Mouse (Mus musculus): ENCODE data around the gene Rbp2.

Gene Rbp2

GRCm38 (mm10) chr9:98524786-98525542 is 39.0 kb downstream of the Rbp2 start:
- DNase-seq (ENCODE audit: low read depth) = no peak

DNA sequence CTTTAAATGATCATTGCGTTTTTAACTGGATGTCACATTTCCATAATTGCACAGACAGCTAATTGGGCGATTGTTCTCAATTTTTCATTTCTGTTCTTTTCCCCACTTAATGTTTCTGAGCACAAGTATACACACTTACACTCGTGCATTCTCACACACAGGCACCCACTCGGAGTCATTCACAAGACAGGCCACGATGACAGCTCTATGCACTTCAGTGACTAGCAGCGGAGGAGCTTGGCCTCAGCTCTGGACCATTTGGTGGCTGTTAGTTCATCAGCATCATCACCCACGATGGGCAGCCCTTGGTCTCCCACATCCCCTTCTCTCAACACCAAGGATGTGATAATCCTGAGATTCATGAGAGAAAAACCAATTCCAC is 39.6 kb downstream of the Rbp2 start:
- no peak for DNase-seq (ENCODE audit: low read depth)

DNA sequence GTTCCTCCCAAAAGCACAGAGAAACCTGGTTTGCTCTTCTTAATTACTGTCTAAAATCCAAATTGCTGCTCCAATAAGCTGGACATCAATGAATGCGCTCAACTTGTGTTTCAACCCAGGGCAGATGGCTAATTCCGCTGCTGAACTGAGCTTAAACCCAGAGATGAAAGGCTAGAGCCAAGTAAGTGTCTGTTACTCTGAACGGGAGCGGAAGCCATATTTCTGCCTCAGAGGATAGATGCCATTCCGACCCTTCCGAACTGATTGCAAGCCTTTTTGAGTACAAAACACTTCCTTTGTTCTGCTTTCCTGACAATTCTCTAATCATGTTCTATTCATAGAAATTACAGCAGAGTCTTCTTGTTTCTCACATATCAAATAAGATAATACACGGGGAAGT is 41.3 kb downstream of the Rbp2 start:
- no peak for DNase-seq (ENCODE audit: low read depth)

GRCm38 (mm10) chr9:98529776-98530175 is 43.9 kb downstream of the Rbp2 start:
- DNase-seq (ENCODE audit: low read depth) = no peak

DNA sequence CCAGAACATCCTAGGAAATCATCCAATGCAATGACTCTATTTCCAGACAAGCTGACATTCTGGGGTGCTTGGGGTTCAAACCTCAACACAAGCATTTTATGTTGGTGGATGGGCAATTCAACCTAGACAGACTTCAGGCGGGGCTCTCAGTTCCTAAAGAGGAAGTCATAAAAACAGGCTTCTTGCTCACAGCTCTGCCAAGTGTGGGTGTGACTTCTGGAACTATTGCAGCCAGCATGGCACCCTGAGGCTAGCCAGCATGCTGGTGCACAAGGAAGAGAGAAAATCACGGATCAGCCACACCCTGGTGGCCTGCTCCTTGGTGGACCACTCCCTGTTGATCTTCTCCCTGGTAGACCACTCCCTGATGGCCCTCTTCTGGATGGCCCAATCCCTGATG is 45.1 kb downstream of the Rbp2 start:
- DNase-seq (ENCODE audit: low read depth) = no peak

DNA sequence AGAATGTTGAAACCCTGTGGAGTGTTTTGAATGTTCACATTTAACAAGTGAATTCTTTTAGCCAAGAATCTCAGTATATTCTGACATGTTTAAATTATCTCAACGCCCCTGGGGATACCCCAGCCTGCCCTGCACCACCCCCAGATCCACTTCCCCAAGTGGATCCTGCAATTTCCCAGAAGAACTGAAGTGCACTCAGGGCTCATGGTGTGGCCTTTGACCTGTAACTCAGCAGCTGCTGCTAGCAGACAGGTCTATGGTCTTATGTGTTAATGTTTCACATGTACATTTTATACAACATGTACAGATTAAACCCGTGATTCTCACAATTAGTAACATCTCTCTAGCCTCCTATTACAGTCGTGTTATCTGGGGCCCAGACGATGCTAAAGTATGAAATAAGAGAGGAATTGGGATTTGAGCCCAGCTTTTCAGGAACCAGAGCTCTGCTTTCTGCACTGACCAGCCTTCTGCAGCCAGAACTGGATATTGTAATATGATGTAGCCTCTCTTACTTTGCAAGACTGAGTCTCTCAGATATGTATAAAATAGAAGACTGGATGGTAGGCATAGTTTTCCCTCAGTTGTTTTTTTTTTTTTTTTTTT is 48.9 kb downstream of the Rbp2 start:
- DNase-seq (ENCODE audit: low read depth) = peak; percentile 57

DNA sequence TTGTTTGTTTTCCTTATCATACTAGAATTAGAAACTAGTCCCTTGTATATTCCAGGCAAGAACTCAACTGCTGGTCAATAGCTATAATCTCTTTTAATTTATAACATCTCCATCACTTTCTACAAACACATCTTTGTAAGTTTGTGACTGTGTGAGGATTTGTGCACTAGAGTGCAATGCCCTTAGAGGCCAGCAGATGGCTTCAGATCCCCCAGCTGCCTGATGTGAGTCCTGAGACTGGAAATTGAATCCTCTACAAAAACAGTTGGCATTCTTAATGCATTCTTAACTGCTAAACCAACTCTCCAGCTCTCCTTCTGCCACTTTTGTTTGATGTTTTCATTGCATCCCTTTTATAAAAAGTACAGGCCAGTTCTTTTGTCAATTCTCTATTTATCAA is 49.8 kb downstream of the Rbp2 start:
- peak; percentile 38 for DNase-seq (ENCODE audit: low read depth)

DNA sequence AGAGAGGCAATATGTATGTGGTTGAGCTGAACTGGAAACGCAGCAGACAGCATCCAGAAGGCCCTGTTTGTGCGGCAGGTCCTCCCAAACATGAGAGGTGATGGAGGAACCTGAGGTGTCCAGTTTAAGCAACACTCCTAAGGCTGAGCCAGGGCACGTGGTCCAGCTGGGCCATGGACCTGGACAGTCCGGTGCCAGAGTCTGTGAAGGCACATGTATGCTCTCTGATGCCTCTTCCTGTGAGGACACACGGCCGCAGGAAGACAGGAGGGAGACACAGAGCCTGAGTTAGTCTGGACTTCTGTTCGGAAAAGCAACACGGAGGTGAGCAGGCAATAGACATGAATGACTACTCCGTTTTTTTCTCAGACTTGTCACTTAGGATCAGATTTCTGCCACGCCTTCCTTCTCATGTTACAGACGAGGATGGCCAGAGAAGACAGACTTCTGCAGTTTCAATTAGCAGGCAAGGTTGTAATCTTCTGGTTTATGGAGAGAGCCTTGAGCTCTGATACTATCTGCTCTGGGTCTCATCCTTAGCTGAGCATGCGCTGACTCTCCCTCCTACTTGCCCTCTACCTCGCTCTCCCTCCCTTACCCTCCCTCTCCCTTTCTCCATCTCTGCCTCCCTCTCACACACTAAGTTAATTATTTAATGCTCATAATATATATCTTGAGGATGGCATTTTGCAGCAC is 52.2 kb downstream of the Rbp2 start:
- DNase-seq (ENCODE audit: low read depth) = peak; percentile 20

- peak; percentile 85 for DNase-seq (ENCODE audit: low read depth)
Measured at GRCm38 (mm10) chr9:98538713-98539360, 52.9 kb downstream of the Rbp2 start.

GRCm38 (mm10) chr9:98544042-98544441 is 58.1 kb downstream of the Rbp2 start:
- no peak for DNase-seq (ENCODE audit: low read depth)
